Mouse (Mus musculus): ENCODE results near the gene Slc25a3. TPM values are rescaled to one million over a fixed set of nuclear protein-coding genes. Genes with fewer than 3 reads are reported as not detected.

Gene Slc25a3
- total RNA-seq, 2 experiments from 2014 or later = 2,219 to 2,275 TPM

- no peak for DNase-seq
- intact Hi-C loops (cut with DNase I) = loop anchor here (2.0 to 5.0 kb wide), 2 partner anchors 83 to 416 kb away; no protein-coding TSS in a partner anchor
Observed at GRCm38 (mm10) chr10:91143313-91144230, 19.7 kb upstream of the Slc25a3 start.

- DNase-seq = no peak
- intact Hi-C loops (cut with DNase I) = loop anchor here (2.0 to 5.0 kb wide), 2 partner anchors 82 to 415 kb away; no protein-coding TSS in a partner anchor
Observed at GRCm38 (mm10) chr10:91142654-91143191, 18.9 kb upstream of the Slc25a3 start.

GRCm38 (mm10) chr10:91141564-91141963, 17.7 kb upstream of the Slc25a3 start:
- intact Hi-C loops (cut with DNase I) = loop anchor here (2.0 to 5.0 kb wide), 2 partner anchors 67 to 414 kb away; no protein-coding TSS in a partner anchor
- peak in 1 of 2 experiments; percentile 34 for DNase-seq

- DNase-seq = no peak
- intact Hi-C loops (cut with DNase I) = no loop called here
Observed at GRCm38 (mm10) chr10:91139148-91139766, 15.4 kb upstream of the Slc25a3 start.

- intact Hi-C loops (cut with DNase I) = no loop called here
- DNase-seq = peak in 1 of 2 experiments; percentile 20
Observed at GRCm38 (mm10) chr10:91138317-91138716, 14.5 kb upstream of the Slc25a3 start.

GRCm38 (mm10) chr10:91137400-91137799, 13.5 kb upstream of the Slc25a3 start:
- intact Hi-C loops (cut with DNase I) = no loop called here
- DNase-seq = no peak

GRCm38 (mm10) chr10:91135302-91135972, 11.6 kb upstream of the Slc25a3 start:
- DNase-seq = no peak
- intact Hi-C loops (cut with DNase I) = no loop called here

GRCm38 (mm10) chr10:91131565-91131964, 7.7 kb upstream of the Slc25a3 start:
- no peak for DNase-seq
- intact Hi-C loops (cut with DNase I) = no loop called here

GRCm38 (mm10) chr10:91130792-91131191, 6.9 kb upstream of the Slc25a3 start:
- intact Hi-C loops (cut with DNase I) = no loop called here

GRCm38 (mm10) chr10:91128551-91129160, 4.8 kb upstream of the Slc25a3 start:
- intact Hi-C loops (cut with DNase I) = no loop called here
- no peak for DNase-seq

More at GRCm38 (mm10) chr10:91130792-91131191, 6.9 kb upstream of the Slc25a3 start:
- DNase-seq = no peak

GRCm38 (mm10) chr10:91127395-91127794, 3.5 kb upstream of the Slc25a3 start:
- intact Hi-C loops (cut with DNase I) = no loop called here
- no peak for DNase-seq

GRCm38 (mm10) chr10:91126618-91127355, 2.9 kb upstream of the Slc25a3 start:
- DNase-seq = peak in 1 of 2 experiments; percentile 34
- intact Hi-C loops (cut with DNase I) = no loop called here

GRCm38 (mm10) chr10:91123281-91123827, 505 bp downstream of the Slc25a3 start:
- DNase-seq = peak; percentile 57 to 73
- intact Hi-C loops (cut with DNase I) = loop anchor here (2.0 kb wide), 1 partner anchor 41 kb away; the partner anchor contains the start of genes Apaf1 and Ikbip

- no peak for DNase-seq
- intact Hi-C loops (cut with DNase I) = loop anchor here (2.0 kb wide), 1 partner anchor 40 kb away; the partner anchor contains the start of genes Apaf1 and Ikbip
Observed at GRCm38 (mm10) chr10:91122646-91123045, 1.2 kb downstream of the Slc25a3 start.

GRCm38 (mm10) chr10:91116958-91117357, 6.9 kb downstream of the Slc25a3 start:
- DNase-seq = no peak
- intact Hi-C loops (cut with DNase I) = no loop called here

- intact Hi-C loops (cut with DNase I) = no loop called here
- DNase-seq = no peak
Observed at GRCm38 (mm10) chr10:91109841-91110240, 14.0 kb downstream of the Slc25a3 start.

- intact Hi-C loops (cut with DNase I) = no loop called here
- no peak for DNase-seq
Observed at GRCm38 (mm10) chr10:91105981-91106380, 17.9 kb downstream of the Slc25a3 start.

GRCm38 (mm10) chr10:91102799-91103590, 20.9 kb downstream of the Slc25a3 start:
- intact Hi-C loops (cut with DNase I) = no loop called here
- no peak for DNase-seq
